Mouse (Mus musculus) left cerebral cortex, postnatal 14 days (tissue): ENCODE data around the gene 6030468B19Rik. TPM values are rescaled to one million over a fixed set of nuclear protein-coding genes. Genes with fewer than 3 reads are reported as not detected.
"Not testable (repeated sequence)": the region's sequence is repeated elsewhere in the genome, so short reads cannot be mapped to it uniquely, and the experiment has no call there.

Experiments used
- DNase-seq, 2 experiments: peaks; one replicate each; pipeline ENCODE4 v3.0.0; 2021 to 2022; ENCODE audit warnings: low spot score in 2 of 2, mixed read lengths in 1 of 2
- intact Hi-C: fragments of 180-260 bp; cut with DNase I; formaldehyde crosslinking; loops from one replicate; pipeline ENCODE4 v1.15.1; 2025
- total RNA-seq, 2 experiments: library from RNA; stranded (reverse); gene quantifications; 2 replicates each; pipeline ENCODE4 v1.2.3; 2021

The 6030468B19Rik gene
- total RNA-seq, 2 experiments from 2014 or later, result not detected

DNA sequence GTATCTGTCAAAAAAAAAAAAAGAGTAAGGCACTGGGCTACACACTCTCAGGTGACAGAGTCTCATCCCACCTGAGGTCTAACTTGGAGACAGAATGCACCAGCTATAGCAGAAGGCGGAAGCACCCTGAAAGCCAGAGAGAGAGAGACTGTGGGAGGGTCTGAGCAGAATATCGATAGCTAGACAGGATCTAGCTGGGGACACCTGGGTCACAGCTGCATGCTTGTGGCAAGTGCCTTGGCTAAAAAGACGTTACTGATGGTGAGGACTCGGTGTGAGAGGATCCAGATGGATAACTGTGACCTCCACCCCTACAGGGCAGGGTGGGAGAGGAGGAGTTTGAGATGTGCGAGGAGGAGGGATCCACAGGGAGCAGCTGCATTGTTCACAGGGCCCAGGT lies 506 bp upstream of the 6030468B19Rik start:
- intact Hi-C loops, result no loop called here
- DNase-seq, result no peak

DNA sequence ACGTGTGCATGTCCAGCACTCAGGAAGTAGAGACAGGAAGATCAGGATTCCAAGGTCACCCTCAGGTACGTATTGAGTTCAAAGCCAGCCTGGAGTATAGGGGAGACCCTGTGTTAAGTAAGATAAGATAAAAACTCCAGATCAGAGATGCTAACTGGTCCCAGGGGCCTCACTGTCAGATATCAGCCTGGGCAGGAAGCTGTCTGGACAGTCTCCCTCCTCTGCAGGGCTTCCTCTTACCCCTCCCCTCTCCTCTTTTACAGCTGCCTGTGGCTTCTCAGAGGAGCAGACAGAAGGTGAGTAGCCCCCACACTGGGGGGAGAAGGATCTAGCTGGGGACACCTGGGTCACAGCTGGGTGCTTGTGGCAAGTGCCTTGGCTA lies 691 bp downstream of the 6030468B19Rik start:
- no peak for DNase-seq
- intact Hi-C loops, result no loop called here

- intact Hi-C loops, result no loop called here
- no peak for DNase-seq
Observed at GRCm38 (mm10) chr11:117799174-117799573, 1.7 kb downstream of the 6030468B19Rik start.

- intact Hi-C loops, result no loop called here
- no peak for DNase-seq
Observed at GRCm38 (mm10) chr11:117800038-117800437, 2.6 kb downstream of the 6030468B19Rik start.

GRCm38 (mm10) chr11:117801650-117802049 lies 4.2 kb downstream of the 6030468B19Rik start:
- DNase-seq, result no peak
- intact Hi-C loops, result no loop called here

DNA sequence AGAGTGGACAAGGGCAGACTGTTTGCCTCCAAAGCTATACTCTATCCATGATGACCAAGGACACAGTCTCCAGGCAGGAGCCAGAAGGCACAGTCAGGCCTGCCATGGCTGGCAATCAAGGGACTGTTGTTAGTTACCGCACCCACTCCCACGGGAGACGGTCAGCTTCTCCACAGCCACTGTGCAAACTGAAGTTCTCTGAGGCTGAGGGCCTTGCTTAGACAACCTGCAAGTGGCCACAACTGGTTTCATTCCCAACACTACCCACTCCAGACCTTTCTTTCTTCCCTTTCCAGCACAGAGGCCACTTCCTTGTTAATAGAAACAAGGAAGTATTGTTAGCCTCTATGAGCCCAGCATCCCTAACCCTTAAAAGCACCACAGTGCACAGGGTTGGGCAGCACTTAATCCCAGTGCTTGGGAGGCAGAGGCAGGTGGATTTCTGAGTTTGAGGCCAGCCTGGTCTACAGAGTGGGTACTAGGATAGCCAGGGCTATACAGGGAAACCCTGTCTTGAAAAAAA lies 5.8 kb downstream of the 6030468B19Rik start:
- intact Hi-C loops, result no loop called here
- DNase-seq, result no peak

- intact Hi-C loops, result no loop called here
- DNase-seq, result no peak
Observed at GRCm38 (mm10) chr11:117806781-117807180, 9.3 kb downstream of the 6030468B19Rik start.

GRCm38 (mm10) chr11:117809407-117810311 lies 12.2 kb downstream of the 6030468B19Rik start, which contains the start of the genes Gm20708 and Syngr2:
Gm20708 (plus strand) TSS chr11:117809668.
Syngr2 (plus strand) TSS chr11:117809668.
- peak in 1 of 2 experiments; percentile 49 for DNase-seq
- intact Hi-C loops, result no loop called here

GRCm38 (mm10) chr11:117810401-117811046 lies 13.1 kb downstream of the 6030468B19Rik start:
- peak; percentile 62 to 78 for DNase-seq
- intact Hi-C loops, result no loop called here

DNA sequence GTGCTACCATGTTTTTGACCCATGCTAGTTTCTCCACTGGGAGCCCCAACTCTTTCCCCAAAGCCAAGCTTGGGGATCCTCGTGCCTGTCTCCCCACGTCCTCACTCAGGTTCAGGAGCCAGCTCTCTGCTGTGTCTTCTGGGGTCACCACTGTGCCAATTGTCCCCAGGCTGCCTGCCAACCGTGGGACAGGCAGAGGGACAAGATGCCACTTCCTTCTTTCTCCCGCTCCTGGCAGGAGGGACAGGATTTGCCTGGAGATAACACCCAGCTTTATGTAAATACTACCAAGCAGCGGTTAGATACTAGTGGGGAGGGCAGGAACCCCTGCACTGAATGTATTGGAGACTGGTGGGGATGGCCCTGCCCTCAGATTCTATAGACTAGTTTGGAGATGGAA lies 16.4 kb downstream of the 6030468B19Rik start:
- intact Hi-C loops, result no loop called here
- DNase-seq, result no peak

- DNase-seq, result no peak
- intact Hi-C loops, result no loop called here
Observed at GRCm38 (mm10) chr11:117814704-117815366, 17.4 kb downstream of the 6030468B19Rik start.

GRCm38 (mm10) chr11:117815850-117816249 lies 18.4 kb downstream of the 6030468B19Rik start:
- intact Hi-C loops, DNase-seq: not testable (repeated sequence)

DNA sequence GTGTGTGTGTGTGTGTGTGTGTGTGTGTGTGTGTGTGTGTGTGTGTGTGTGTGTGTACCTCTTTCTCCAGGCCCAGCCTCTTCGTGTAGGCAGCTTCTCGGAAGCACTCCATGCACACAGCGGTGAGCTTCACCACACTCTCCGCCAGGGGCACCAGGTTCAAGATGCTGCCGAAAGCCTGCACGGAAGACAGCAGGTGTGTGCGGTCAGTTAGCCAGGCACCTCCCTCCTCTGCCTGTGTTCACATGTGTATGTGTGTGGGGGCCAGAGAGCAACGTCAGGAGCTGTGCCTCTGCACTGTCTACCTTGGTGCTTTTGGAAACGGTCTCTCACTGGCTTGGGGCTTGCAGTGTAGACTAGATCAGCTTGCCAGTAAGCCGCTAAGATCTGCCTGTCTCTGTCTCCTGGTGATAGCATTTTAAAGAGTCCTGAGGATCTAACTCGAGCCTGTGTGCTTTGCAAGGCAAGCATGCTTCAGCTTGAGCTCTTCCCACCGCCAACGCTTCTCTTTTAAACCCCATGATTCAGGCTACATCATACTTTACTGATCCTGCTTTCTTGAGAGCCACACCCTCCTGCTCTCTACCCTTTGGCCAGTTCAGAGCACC lies 19.0 kb downstream of the 6030468B19Rik start:
- no peak for DNase-seq
- intact Hi-C loops, result no loop called here

DNA sequence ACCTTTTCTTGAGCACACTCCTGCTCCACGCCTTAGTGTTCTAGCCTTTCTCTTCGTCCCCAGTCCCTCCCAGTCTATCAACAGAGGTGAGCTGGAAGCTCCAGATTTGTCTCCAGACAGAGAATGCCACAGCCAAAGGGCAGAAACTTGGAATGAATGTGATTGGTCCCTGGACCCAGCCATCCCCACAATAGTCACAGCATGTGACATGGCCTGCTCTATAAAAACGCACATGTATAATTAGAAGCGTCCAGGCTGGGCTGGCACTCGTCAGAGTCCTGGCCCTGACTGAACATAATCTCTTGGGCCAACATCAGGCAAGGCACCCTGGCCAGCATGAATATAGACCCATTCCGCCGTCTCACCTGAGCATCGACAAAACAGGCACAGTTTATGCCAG lies 21.6 kb downstream of the 6030468B19Rik start:
- intact Hi-C loops, result no loop called here
- DNase-seq, result no peak

DNA sequence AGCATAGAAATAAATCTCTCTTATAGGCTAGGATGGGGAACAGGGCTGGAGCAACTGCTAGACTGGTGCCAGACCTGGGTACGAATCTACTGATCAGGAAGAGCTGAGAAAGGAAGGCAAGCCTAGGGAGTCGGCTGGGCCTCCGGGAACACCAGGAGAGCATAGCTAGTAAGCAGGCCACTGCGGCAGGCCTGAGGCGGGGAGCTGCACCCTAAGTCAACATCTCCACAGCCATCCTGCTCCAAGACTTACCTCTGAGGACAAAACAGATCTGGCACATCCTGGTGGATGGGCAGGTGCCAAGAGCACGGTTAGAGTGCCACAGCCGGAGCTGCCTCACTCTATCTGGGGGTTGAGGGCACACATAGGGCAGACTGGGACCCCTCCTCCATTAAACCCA lies 22.7 kb downstream of the 6030468B19Rik start:
- DNase-seq, result no peak
- intact Hi-C loops, result loop anchor here (5.0 kb wide), 4 partner anchors 68 to 453 kb away; no protein-coding TSS in a partner anchor

GRCm38 (mm10) chr11:117821868-117822267 lies 24.4 kb downstream of the 6030468B19Rik start:
- intact Hi-C loops, result loop anchor here (5.0 kb wide), 4 partner anchors 70 to 455 kb away; no protein-coding TSS in a partner anchor
- no peak for DNase-seq

GRCm38 (mm10) chr11:117822728-117823241 lies 25.3 kb downstream of the 6030468B19Rik start:
- intact Hi-C loops, result loop anchor here (5.0 kb wide), 4 partner anchors 70 to 455 kb away; no protein-coding TSS in a partner anchor
- no peak for DNase-seq

- DNase-seq, result no peak
- intact Hi-C loops, result loop anchor here (5.0 kb wide), 4 partner anchors 71 to 456 kb away; no protein-coding TSS in a partner anchor
Observed at GRCm38 (mm10) chr11:117823411-117823810, 26.0 kb downstream of the 6030468B19Rik start.
